Comparison of ENCODE assay signal across 24 mouse cellular contexts in genomic region chr15:85228568-85228967, GRCm38 (mm10). TPM values are rescaled to one million over a fixed set of nuclear protein-coding genes. Genes with fewer than 3 reads are reported as not detected.
DNase-seq lines count a peak whose midpoint lies in the region; ATAC-seq and TF ChIP-seq lines count a peak whose summit lies in the region.
"Had no signal": no experiment of that assay in that cellular context is flagged by ENCODE, and none has a peak within 500 bp of the region (broad histone marks: within the 10 kb centered on the region; RNA-seq: fewer than 3 reads in every experiment).

No protein-coding gene starts in this region.

- no peaks in the 10 kb centered on the region for H3K27me3 ChIP-seq in kidney, embryonic 16.5 days (ENCODE audit: insufficient read depth, low read length)
- H3K27me3 ChIP-seq in liver, adult 2 months (ENCODE audit: control insufficient read depth, insufficient read depth, low read length) = no peaks in the 10 kb centered on the region
- H3K27me3 ChIP-seq: embryonic facial prominence, embryonic 13.5 days; forebrain, embryonic 12.5 days; hindbrain, embryonic 12.5 days had no signal

- TF ChIP-seq CTCF in liver, adult 2 months (IDR thresholded peaks at IDR 0.05; ENCODE audit: low read depth, low read length) = no peak

- H3K27ac ChIP-seq in kidney, embryonic 16.5 days (ENCODE audit: low read length) = no peak overlapping the region
- H3K27ac ChIP-seq in liver, adult 2 months (replicated peaks; ENCODE audit: insufficient read depth, low read depth, low read length) = no peak overlapping the region
- H3K27ac ChIP-seq: embryonic facial prominence, embryonic 13.5 days; forebrain, embryonic 12.5 days; heart, embryonic 10.5 days; hindbrain, embryonic 12.5 days had no signal

- TF ChIP-seq POLR2A in liver, adult 2 months (IDR thresholded peaks at IDR 0.05; ENCODE audit: extremely low read depth, insufficient read depth, low read length) = no peak

- WGBS in kidney, embryonic 16.5 days = 55% methylated on average over 3 of the region's 3 CpGs
- WGBS in liver, adult 2 months = 42% methylated on average over 3 of the region's 3 CpGs

- no peak for ATAC-seq in kidney, embryonic 16.5 days (ENCODE audit: low FRiP score, low TSS enrichment)
- ATAC-seq: activated CD4-positive, CD25-positive, alpha-beta regulatory T cell, adult 4 months; forebrain, embryonic 16.5 days had no signal

- no peaks in the 10 kb centered on the region for H3K4me1 ChIP-seq in kidney, embryonic 16.5 days (ENCODE audit: insufficient read depth, low read length)
- H3K4me1 ChIP-seq in liver, adult 2 months (ENCODE audit: control insufficient read depth, insufficient read depth, low read length) = peaks cover 9% of the 10 kb centered on the region
- H3K4me1 ChIP-seq: embryonic facial prominence, embryonic 13.5 days; forebrain, embryonic 12.5 days; hindbrain, embryonic 12.5 days had no signal

- no peak overlapping the region for H3K4me3 ChIP-seq in kidney, embryonic 16.5 days (ENCODE audit: low read length)
- H3K4me3 ChIP-seq in liver, adult 2 months (ENCODE audit: insufficient read depth, low read depth, low read length) = no peak overlapping the region
- H3K4me3 ChIP-seq: embryonic facial prominence, embryonic 13.5 days; forebrain, embryonic 12.5 days; heart, embryonic 10.5 days; hindbrain, embryonic 12.5 days had no signal

- peak; percentile 26 for DNase-seq in adrenal gland, adult 2 months
- no peak for DNase-seq in adrenal gland, adult 18-20 months (ENCODE audit: low spot score in 2 of 2)
- DNase-seq in kidney, adult 18-20 months = peak; percentile 21
- DNase-seq in liver, adult 2 months (ENCODE audit: extremely low read depth, low read depth, low spot score) = peak; percentile 74
- DNase-seq in liver = no peak
- DNase-seq in ovary, postnatal 36 days (ENCODE audit: low spot score) = no peak
- no peak for DNase-seq in embryo, embryonic 9.5 days (ENCODE audit: extremely low spot score)
- DNase-seq: adrenal gland, adult 8-10 months; B cell, adult 2 months; cerebellum, adult 11-12 months; cerebellum, adult 9-10 months; cerebellum, postnatal 25 days; gastrocnemius, postnatal 10 days; heart, adult 18-20 months; heart, postnatal 10 days; heart, postnatal 4 days had no signal

- no peaks in the 10 kb centered on the region for H3K79me2 ChIP-seq in liver, adult 2 months (ENCODE audit: control insufficient read depth, insufficient read depth, low read length)

- H3K36me3 ChIP-seq in kidney, embryonic 16.5 days (ENCODE audit: insufficient read depth, low read length) = peaks cover 46% of the 10 kb centered on the region
- H3K36me3 ChIP-seq in liver, adult 2 months (ENCODE audit: control insufficient read depth, insufficient read depth, low read length) = no peaks in the 10 kb centered on the region

- H3K9ac ChIP-seq in kidney, embryonic 16.5 days (replicated peaks; ENCODE audit: low read length) = no peak overlapping the region
- no peak overlapping the region for H3K9ac ChIP-seq in liver, adult 2 months (ENCODE audit: low read depth, low read length)
- H3K9ac ChIP-seq: embryonic facial prominence, embryonic 13.5 days; forebrain, embryonic 12.5 days; hindbrain, embryonic 12.5 days had no signal

- no peak overlapping the region for H3K4me2 ChIP-seq in kidney, embryonic 16.5 days (replicated peaks; ENCODE audit: low read depth, low read length)
- H3K4me2 ChIP-seq: embryonic facial prominence, embryonic 13.5 days; forebrain, embryonic 12.5 days; hindbrain, embryonic 12.5 days had no signal

- H3K9me3 ChIP-seq in kidney, embryonic 16.5 days (ENCODE audit: low read length) = no peaks in the 10 kb centered on the region
- H3K9me3 ChIP-seq: embryonic facial prominence, embryonic 13.5 days; forebrain, embryonic 12.5 days; heart, embryonic 10.5 days; hindbrain, embryonic 12.5 days had no signal

RNA-seq across cellular contexts. Expression of gene Fbln1, which starts 22.8 kb away (rescaled TPM):
- 10 to 100 TPM; 34.0 to 38.5 TPM for total RNA-seq in adrenal gland, adult 2 months (2021)
- 37.6 and 42.1 TPM in 2 replicates for polyA plus RNA-seq in adrenal gland, adult 2 months (2012; rRNA removed)
- 10 to 100 TPM; 29.0 to 32.9 TPM for total RNA-seq in adrenal gland, adult 18-20 months (2021)
- polyA plus RNA-seq in kidney, embryonic 16.5 days (2015; fragmentation: Nextera tagmentation; extraction: Ambion mirVana) = 202 and 212 TPM in 2 replicates
- 0.83 and 1.2 TPM in 2 replicates for total RNA-seq in liver, adult 2 months (2014; rRNA removed)
- 1.4 and 1.6 TPM in 2 replicates for polyA plus RNA-seq in liver, adult 2 months (2012; rRNA removed)
- total RNA-seq: MEL had no signal

Comparison
In these comparisons a context has a peak if more than half of its experiments do, and no peak if none do; other contexts are left out.
1. DNase-seq: peak in adrenal gland, adult 2 months (single experiment), kidney, adult 18-20 months (single experiment) and liver, adult 2 months (single experiment); none in adrenal gland, adult 18-20 months (0 of 2), liver (single experiment), ovary, postnatal 36 days (single experiment) and embryo, embryonic 9.5 days (single experiment).
2. RNA of gene Fbln1, which starts 22.8 kb away (total RNA-seq): 34.0 to 38.5 TPM in adrenal gland, adult 2 months and 29.0 to 32.9 TPM in adrenal gland, adult 18-20 months; 0.83 to 1.2 TPM in liver, adult 2 months; every median in the first group is over 10 times any median in the second.